Mouse (Mus musculus): ENCODE data around the gene Hmgcr. TPM values are rescaled to one million over a fixed set of nuclear protein-coding genes. Genes with fewer than 3 reads are reported as not detected.

The Hmgcr gene
- polyA plus RNA-seq (2015; fragmentation: Nextera tagmentation; extraction: Ambion mirVana): 86.0 and 91.2 TPM in 2 replicates

- H3K4me1 ChIP-seq (replicated peaks): peaks cover 55% of the 10 kb centered on the region
- WGBS (ENCODE audit: insufficient replicate concordance): under 1% methylated on average over 70 of the region's 70 CpGs
Observed at GRCm38 (mm10) chr13:96670406-96671077, at the start of gene Hmgcr. Gene Hmgcr, minus strand, starts transcription at chr13:96670936.

GRCm38 (mm10) chr13:96720003-96720402 lies 49.3 kb upstream of the Hmgcr start:
- no peak overlapping the region for H3K4me3 ChIP-seq (replicated peaks)
- no peaks in the 10 kb centered on the region for H3K36me3 ChIP-seq (replicated peaks)
- 24% methylated on average over 2 of the region's 2 CpGs for WGBS (ENCODE audit: insufficient replicate concordance)
- no peak overlapping the region for H3K4me2 ChIP-seq
- no peak overlapping the region for H3K9ac ChIP-seq
- H3K4me1 ChIP-seq (replicated peaks): peaks cover 8% of the 10 kb centered on the region
- ATAC-seq (ENCODE audit: insufficient read depth): peak; percentile 37; the same call in 1 of the 2 replicates
- H3K27me3 ChIP-seq: no peaks in the 10 kb centered on the region
- H3K27ac ChIP-seq (replicated peaks): no peak overlapping the region
- H3K9me3 ChIP-seq (replicated peaks): no peaks in the 10 kb centered on the region

More at GRCm38 (mm10) chr13:96670406-96671077, at the start of gene Hmgcr:
- Histone ChIP-seq H3K4me2 (peak within 1 kb of the TSS; percentile 90), H3K4me3 (replicated peaks) (peak within 1 kb of the TSS; percentile 89), H3K9me3 (replicated peaks) (no peaks in the 10 kb centered on the region), H3K27me3 (no peaks in the 10 kb centered on the region), H3K27ac (replicated peaks) (peak within 1 kb of the TSS; percentile 94), H3K9ac (peak within 1 kb of the TSS; percentile 93), H3K36me3 (replicated peaks) (peaks cover 17% of the 10 kb centered on the region)
- ATAC-seq (ENCODE audit: insufficient read depth): peak; percentile 99

- H3K27me3 ChIP-seq: no peaks in the 10 kb centered on the region
- no peak overlapping the region for H3K4me3 ChIP-seq (replicated peaks)
- H3K4me1 ChIP-seq (replicated peaks): peaks cover 8% of the 10 kb centered on the region
- no peak for ATAC-seq (ENCODE audit: insufficient read depth)
- H3K36me3 ChIP-seq (replicated peaks): no peaks in the 10 kb centered on the region
- no peak overlapping the region for H3K9ac ChIP-seq
- H3K27ac ChIP-seq (replicated peaks): no peak overlapping the region
- H3K9me3 ChIP-seq (replicated peaks): no peaks in the 10 kb centered on the region
- no peak overlapping the region for H3K4me2 ChIP-seq
- 67% methylated on average over 1 of the region's 1 CpGs for WGBS (ENCODE audit: insufficient replicate concordance)
Observed at GRCm38 (mm10) chr13:96717821-96718220, 47.1 kb upstream of the Hmgcr start.

GRCm38 (mm10) chr13:96716311-96716710 lies 45.6 kb upstream of the Hmgcr start:
- 79% methylated on average over 2 of the region's 2 CpGs for WGBS (ENCODE audit: insufficient replicate concordance)
- ATAC-seq (ENCODE audit: insufficient read depth): no peak
- H3K4me2 ChIP-seq: no peak overlapping the region
- no peaks in the 10 kb centered on the region for H3K9me3 ChIP-seq (replicated peaks)
- H3K4me1 ChIP-seq (replicated peaks): peaks cover 8% of the 10 kb centered on the region
- H3K27ac ChIP-seq (replicated peaks): no peak overlapping the region
- H3K4me3 ChIP-seq (replicated peaks): no peak overlapping the region
- no peaks in the 10 kb centered on the region for H3K36me3 ChIP-seq (replicated peaks)
- no peak overlapping the region for H3K9ac ChIP-seq
- H3K27me3 ChIP-seq: no peaks in the 10 kb centered on the region

GRCm38 (mm10) chr13:96709269-96710233 lies 38.8 kb upstream of the Hmgcr start:
- no peaks in the 10 kb centered on the region for H3K36me3 ChIP-seq (replicated peaks)
- H3K9ac ChIP-seq: no peak overlapping the region
- peak overlapping the region; percentile 27 for H3K4me2 ChIP-seq
- peak overlapping the region; percentile 54 for H3K27ac ChIP-seq (replicated peaks)
- peak; percentile 97 for ATAC-seq (ENCODE audit: insufficient read depth)
- peaks cover 11% of the 10 kb centered on the region for H3K4me1 ChIP-seq (replicated peaks)
- H3K27me3 ChIP-seq: no peaks in the 10 kb centered on the region
- 35% methylated on average over 8 of the region's 8 CpGs for WGBS (ENCODE audit: insufficient replicate concordance)
- no peaks in the 10 kb centered on the region for H3K9me3 ChIP-seq (replicated peaks)
- no peak overlapping the region for H3K4me3 ChIP-seq (replicated peaks)

GRCm38 (mm10) chr13:96702567-96703278 lies 32.0 kb upstream of the Hmgcr start:
- no peaks in the 10 kb centered on the region for H3K36me3 ChIP-seq (replicated peaks)
- H3K27ac ChIP-seq (replicated peaks): no peak overlapping the region
- no peak overlapping the region for H3K4me3 ChIP-seq (replicated peaks)
- 64% methylated on average over 9 of the region's 9 CpGs for WGBS (ENCODE audit: insufficient replicate concordance)
- peaks cover 29% of the 10 kb centered on the region for H3K4me1 ChIP-seq (replicated peaks)
- H3K9ac ChIP-seq: no peak overlapping the region
- H3K9me3 ChIP-seq (replicated peaks): no peaks in the 10 kb centered on the region
- no peak overlapping the region for H3K4me2 ChIP-seq
- ATAC-seq (ENCODE audit: insufficient read depth): no peak
- no peaks in the 10 kb centered on the region for H3K27me3 ChIP-seq

- WGBS (ENCODE audit: insufficient replicate concordance): 18% methylated on average over 8 of the region's 8 CpGs
- H3K4me3 ChIP-seq (replicated peaks): peak overlapping the region; percentile 59
- peak overlapping the region; percentile 63 for H3K9ac ChIP-seq
- peak overlapping the region; percentile 97 for H3K27ac ChIP-seq (replicated peaks)
- no peaks in the 10 kb centered on the region for H3K36me3 ChIP-seq (replicated peaks)
- no peaks in the 10 kb centered on the region for H3K9me3 ChIP-seq (replicated peaks)
- H3K27me3 ChIP-seq: no peaks in the 10 kb centered on the region
- H3K4me2 ChIP-seq: peak overlapping the region; percentile 75
- peak; percentile 98 for ATAC-seq (ENCODE audit: insufficient read depth)
- H3K4me1 ChIP-seq (replicated peaks): peaks cover 42% of the 10 kb centered on the region
Observed at GRCm38 (mm10) chr13:96697805-96698586, 27.3 kb upstream of the Hmgcr start.

- no peaks in the 10 kb centered on the region for H3K36me3 ChIP-seq (replicated peaks)
- no peak overlapping the region for H3K27ac ChIP-seq (replicated peaks)
- H3K9ac ChIP-seq: no peak overlapping the region
- H3K4me2 ChIP-seq: no peak overlapping the region
- WGBS (ENCODE audit: insufficient replicate concordance): 72% methylated on average over 2 of the region's 2 CpGs
- H3K27me3 ChIP-seq: no peaks in the 10 kb centered on the region
- no peak for ATAC-seq (ENCODE audit: insufficient read depth)
- H3K4me3 ChIP-seq (replicated peaks): no peak overlapping the region
- H3K9me3 ChIP-seq (replicated peaks): no peaks in the 10 kb centered on the region
- peaks cover 33% of the 10 kb centered on the region for H3K4me1 ChIP-seq (replicated peaks)
Observed at GRCm38 (mm10) chr13:96695428-96695827, 24.7 kb upstream of the Hmgcr start.

GRCm38 (mm10) chr13:96689901-96690300 lies 19.2 kb upstream of the Hmgcr start:
- Histone ChIP-seq H3K4me1 (replicated peaks) (no peaks in the 10 kb centered on the region), H3K9me3 (replicated peaks) (no peaks in the 10 kb centered on the region), H3K36me3 (replicated peaks) (no peaks in the 10 kb centered on the region), H3K4me3 (replicated peaks) (no peak overlapping the region), H3K4me2 (no peak overlapping the region), H3K27ac (replicated peaks) (no peak overlapping the region), H3K9ac (no peak overlapping the region), H3K27me3 (no peaks in the 10 kb centered on the region)
- ATAC-seq (ENCODE audit: insufficient read depth): no peak
- 77% methylated on average over 5 of the region's 5 CpGs for WGBS (ENCODE audit: insufficient replicate concordance)

GRCm38 (mm10) chr13:96687261-96687660 lies 16.5 kb upstream of the Hmgcr start:
- no peak for ATAC-seq (ENCODE audit: insufficient read depth)
- 74% methylated on average over 9 of the region's 9 CpGs for WGBS (ENCODE audit: insufficient replicate concordance)

More at GRCm38 (mm10) chr13:96687261-96687660, 16.5 kb upstream of the Hmgcr start:
- Histone ChIP-seq H3K9me3 (replicated peaks) (no peaks in the 10 kb centered on the region), H3K4me1 (replicated peaks) (no peaks in the 10 kb centered on the region), H3K9ac (no peak overlapping the region), H3K27ac (replicated peaks) (no peak overlapping the region), H3K36me3 (replicated peaks) (no peaks in the 10 kb centered on the region), H3K4me3 (replicated peaks) (no peak overlapping the region), H3K4me2 (no peak overlapping the region), H3K27me3 (no peaks in the 10 kb centered on the region)
